Mouse (Mus musculus) kidney, adult 2 months (tissue): Measurements from ENCODE around the gene Siae.

ENCODE experiments used
- CTCF ChIP-seq: fragments of 200-500 bp; conservative IDR thresholded peaks from 2 replicates; pipeline ENCODE4 v1.5.1; 2011; ENCODE audit warnings: low read depth, mild to moderate bottlenecking, control low read depth, low read length, moderate library complexity, mixed read lengths; ENCODE audit not compliant: insufficient read depth, insufficient read length
- POLR2A ChIP-seq: fragments of 200-500 bp; IDR thresholded peaks from one replicate; pipeline ENCODE4 v1.6.1; 2011; ENCODE audit warnings: low read depth, low read length, control low read depth

DNA sequence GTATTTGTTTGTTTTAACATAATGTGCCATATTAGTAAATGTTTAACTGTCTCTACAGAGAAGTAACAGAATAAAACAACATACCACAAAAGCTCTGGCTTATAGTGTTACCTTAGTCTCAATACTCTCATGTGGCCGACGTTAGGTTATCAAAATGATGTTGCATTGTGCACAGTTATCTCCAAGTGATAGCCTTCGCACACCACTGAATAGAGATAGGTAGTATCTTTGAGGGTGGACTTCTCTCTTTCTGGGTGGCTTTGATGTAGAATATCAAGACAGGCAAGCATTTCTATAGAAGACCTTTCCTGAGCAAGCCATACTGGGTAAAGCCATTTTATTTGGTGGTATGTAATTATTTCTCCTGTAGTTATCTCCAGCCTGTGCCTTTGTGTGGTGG is 49.6 kb downstream of the Siae start:
- TF ChIP-seq CTCF (no peak), POLR2A (no peak)
